Mouse (Mus musculus): Measurements from ENCODE around the gene Olfr1535. TPM values are rescaled to one million over a fixed set of nuclear protein-coding genes. Genes with fewer than 3 reads are reported as not detected.

Olfr1535 gene
- polyA plus RNA-seq, 1 experiment from 2014 or later, result not detected

Other genes with a start within 250 kb of the Olfr1535 start
- not detected in 2 replicates for gene Gpx6, start 247.8 kb downstream of the Olfr1535 start, polyA plus RNA-seq (2015; fragmentation: Nextera tagmentation; extraction: Ambion mirVana)
- not detected in 2 replicates for gene Olfr1367, start 213.0 kb downstream of the Olfr1535 start, polyA plus RNA-seq (2015; fragmentation: Nextera tagmentation; extraction: Ambion mirVana)
- 15.5 and 16.1 TPM in 2 replicates for gene Zscan12, start 197.1 kb downstream of the Olfr1535 start, polyA plus RNA-seq (2015; fragmentation: Nextera tagmentation; extraction: Ambion mirVana)
- gene Zkscan3, start 157.1 kb downstream of the Olfr1535 start, polyA plus RNA-seq (2015; fragmentation: Nextera tagmentation; extraction: Ambion mirVana), result 92.6 and 93.3 TPM in 2 replicates
- gene Pgbd1, start 118.8 kb downstream of the Olfr1535 start, polyA plus RNA-seq (2015; fragmentation: Nextera tagmentation; extraction: Ambion mirVana), result 2.0 and 3.4 TPM in 2 replicates
- gene Zscan26, start 106.2 kb downstream of the Olfr1535 start, polyA plus RNA-seq (2015; fragmentation: Nextera tagmentation; extraction: Ambion mirVana), result 16.2 and 22.1 TPM in 2 replicates
- 2.8 and 4.3 TPM in 2 replicates for gene Nkapl, start 91.4 kb downstream of the Olfr1535 start, polyA plus RNA-seq (2015; fragmentation: Nextera tagmentation; extraction: Ambion mirVana)
- gene Zkscan4, start 81.0 kb downstream of the Olfr1535 start, polyA plus RNA-seq (2015; fragmentation: Nextera tagmentation; extraction: Ambion mirVana), result 10.1 and 10.7 TPM in 2 replicates
- not detected in 2 replicates for gene Gm10065, start 80.5 kb downstream of the Olfr1535 start, polyA plus RNA-seq (2015; fragmentation: Nextera tagmentation; extraction: Ambion mirVana)
- 0.35 and 0.48 TPM in 2 replicates for gene AK157302, start 64.7 kb downstream of the Olfr1535 start, polyA plus RNA-seq (2015; fragmentation: Nextera tagmentation; extraction: Ambion mirVana)
- gene Gm11273, start 58.5 kb downstream of the Olfr1535 start, polyA plus RNA-seq (2015; fragmentation: Nextera tagmentation; extraction: Ambion mirVana), result 7.4 and 8.0 TPM in 2 replicates
- gene Zkscan8, start 28.8 kb downstream of the Olfr1535 start, polyA plus RNA-seq (2015; fragmentation: Nextera tagmentation; extraction: Ambion mirVana), result 6.9 and 8.0 TPM in 2 replicates
- 0.15 and 0.29 TPM in 2 replicates for gene Olfr1366, start 17.1 kb downstream of the Olfr1535 start, polyA plus RNA-seq (2015; fragmentation: Nextera tagmentation; extraction: Ambion mirVana)
- gene Olfr1364, start 21.9 kb upstream of the Olfr1535 start, polyA plus RNA-seq (2015; fragmentation: Nextera tagmentation; extraction: Ambion mirVana), result not detected in 2 replicates
- not detected in 2 replicates for gene Olfr1362, start 54.1 kb upstream of the Olfr1535 start, polyA plus RNA-seq (2015; fragmentation: Nextera tagmentation; extraction: Ambion mirVana)
- 0.06 TPM in 1 of 2 replicates, not detected in the other for gene Olfr11, start 82.6 kb upstream of the Olfr1535 start, polyA plus RNA-seq (2015; fragmentation: Nextera tagmentation; extraction: Ambion mirVana)
- not detected in 2 replicates for gene Olfr1361, start 103.5 kb upstream of the Olfr1535 start, polyA plus RNA-seq (2015; fragmentation: Nextera tagmentation; extraction: Ambion mirVana)
- not detected in 2 replicates for gene Olfr1360, start 117.5 kb upstream of the Olfr1535 start, polyA plus RNA-seq (2015; fragmentation: Nextera tagmentation; extraction: Ambion mirVana)
- not detected in 2 replicates for gene Olfr1359, start 138.2 kb upstream of the Olfr1535 start, polyA plus RNA-seq (2015; fragmentation: Nextera tagmentation; extraction: Ambion mirVana)
- 1.9 TPM in 1 of 2 replicates, not detected in the other for gene Hist1h2bl, start 156.2 kb upstream of the Olfr1535 start, polyA plus RNA-seq (2015; fragmentation: Nextera tagmentation; extraction: Ambion mirVana)
- 12.5 and 20.8 TPM in 2 replicates for gene Hist1h2ai, start 156.5 kb upstream of the Olfr1535 start, polyA plus RNA-seq (2015; fragmentation: Nextera tagmentation; extraction: Ambion mirVana)
- gene Hist1h3h, start 157.8 kb upstream of the Olfr1535 start, polyA plus RNA-seq (2015; fragmentation: Nextera tagmentation; extraction: Ambion mirVana), result 2.2 and 3.7 TPM in 2 replicates
- gene Hist1h2bm, start 162.2 kb upstream of the Olfr1535 start, polyA plus RNA-seq (2015; fragmentation: Nextera tagmentation; extraction: Ambion mirVana), result 1.2 and 2.2 TPM in 2 replicates
- 0.94 and 1.2 TPM in 2 replicates for gene Hist1h4j, start 175.2 kb upstream of the Olfr1535 start, polyA plus RNA-seq (2015; fragmentation: Nextera tagmentation; extraction: Ambion mirVana)
- gene Hist1h4k, start 190.6 kb upstream of the Olfr1535 start, polyA plus RNA-seq (2015; fragmentation: Nextera tagmentation; extraction: Ambion mirVana), result 1.5 and 1.6 TPM in 2 replicates
- 12.3 and 18.7 TPM in 2 replicates for gene Hist1h2ak, start 193.9 kb upstream of the Olfr1535 start, polyA plus RNA-seq (2015; fragmentation: Nextera tagmentation; extraction: Ambion mirVana)
- gene Hist1h2bn, start 194.2 kb upstream of the Olfr1535 start, polyA plus RNA-seq (2015; fragmentation: Nextera tagmentation; extraction: Ambion mirVana), result 0.85 and 2.3 TPM in 2 replicates
- gene Hist1h1b, start 220.7 kb upstream of the Olfr1535 start, polyA plus RNA-seq (2015; fragmentation: Nextera tagmentation; extraction: Ambion mirVana), result 6.5 and 7.8 TPM in 2 replicates
- gene Hist1h3i, start 223.5 kb upstream of the Olfr1535 start, polyA plus RNA-seq (2015; fragmentation: Nextera tagmentation; extraction: Ambion mirVana), result 49.1 and 60.2 TPM in 2 replicates
- gene Hist1h2an, start 227.3 kb upstream of the Olfr1535 start, polyA plus RNA-seq (2015; fragmentation: Nextera tagmentation; extraction: Ambion mirVana), result 1.7 TPM in 1 of 2 replicates, not detected in the other
- gene Hist1h2bp, start 227.6 kb upstream of the Olfr1535 start, polyA plus RNA-seq (2015; fragmentation: Nextera tagmentation; extraction: Ambion mirVana), result 2.0 TPM in 1 of 2 replicates, not detected in the other

Measured in forebrain, embryonic 16.5 days (tissue).